Mouse (Mus musculus): Measurements from ENCODE around the gene Prkar2a. TPM values are rescaled to one million over a fixed set of nuclear protein-coding genes. Genes with fewer than 3 reads are reported as not detected.

Prkar2a gene
- polyA plus RNA-seq, 1 experiment from 2014 or later: 17.5 TPM

DNA sequence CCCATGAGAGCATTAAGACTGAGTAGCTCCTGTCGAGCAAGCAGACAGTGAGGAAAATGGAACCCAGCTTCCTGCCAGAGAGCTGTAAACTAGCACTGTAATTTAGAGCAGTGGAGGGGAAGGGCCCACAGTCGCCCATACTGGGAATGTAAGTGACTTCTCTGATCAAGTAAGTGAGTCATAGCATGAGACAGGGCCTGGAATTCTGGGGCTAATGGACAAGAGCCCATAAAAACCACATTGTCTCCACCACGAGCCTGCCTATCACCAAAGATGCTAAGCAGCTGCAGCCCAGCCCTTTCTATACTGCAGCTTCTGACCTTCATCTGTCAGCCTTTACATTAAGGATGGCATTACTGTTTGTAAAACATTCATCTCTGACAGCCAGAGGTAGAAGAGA, 50.1 kb downstream of the Prkar2a start:
- H3K27ac ChIP-seq: no peak overlapping the region
- peaks cover 41% of the 10 kb centered on the region for H3K36me3 ChIP-seq
- no peaks in the 10 kb centered on the region for H3K4me1 ChIP-seq
- no peak for ATAC-seq
- H3K4me2 ChIP-seq: no peak overlapping the region
- no peaks in the 10 kb centered on the region for H3K27me3 ChIP-seq (replicated peaks)
- WGBS (ENCODE audit: insufficient replicate concordance): 41% methylated on average over 3 of the region's 3 CpGs
- no peak overlapping the region for H3K4me3 ChIP-seq
- H3K9ac ChIP-seq: no peak overlapping the region
- no peaks in the 10 kb centered on the region for H3K9me3 ChIP-seq (replicated peaks)

DNA sequence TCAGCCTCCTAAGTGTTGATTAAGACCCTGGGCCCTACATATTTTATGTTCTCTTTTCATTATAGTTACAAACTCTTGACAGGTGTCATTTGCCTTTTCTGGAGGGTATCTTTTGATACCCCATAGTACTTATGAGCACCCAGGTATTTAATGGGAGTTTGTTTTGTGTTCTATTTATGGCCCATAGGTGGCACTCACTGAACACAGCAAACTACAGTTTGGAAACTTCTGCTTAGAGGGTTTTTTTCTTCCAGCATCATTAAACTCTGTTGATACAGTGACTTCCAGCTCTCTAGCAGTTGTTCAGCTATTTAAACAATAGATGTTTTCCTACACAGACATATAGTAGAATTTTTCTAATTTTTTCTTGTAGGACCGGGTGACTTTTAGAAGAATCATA, 50.9 kb downstream of the Prkar2a start:
- 70% methylated on average over 1 of the region's 1 CpGs for WGBS (ENCODE audit: insufficient replicate concordance)
- peaks cover 40% of the 10 kb centered on the region for H3K36me3 ChIP-seq
- H3K4me3 ChIP-seq: no peak overlapping the region

GRCm38 (mm10) chr9:108742048-108742447, 52.9 kb downstream of the Prkar2a start:
- Histone ChIP-seq H3K4me1 (peaks cover 8% of the 10 kb centered on the region), H3K9me3 (replicated peaks) (no peaks in the 10 kb centered on the region), H3K27ac (no peak overlapping the region), H3K4me3 (no peak overlapping the region), H3K27me3 (replicated peaks) (no peaks in the 10 kb centered on the region), H3K9ac (no peak overlapping the region), H3K36me3 (peaks cover 47% of the 10 kb centered on the region), H3K4me2 (no peak overlapping the region)
- WGBS (ENCODE audit: insufficient replicate concordance): 78% methylated on average over 9 of the region's 9 CpGs
- ATAC-seq: no peak

More for the DNA sequence above, 50.9 kb downstream of the Prkar2a start:
- no peaks in the 10 kb centered on the region for H3K27me3 ChIP-seq (replicated peaks)
- H3K9me3 ChIP-seq (replicated peaks): no peaks in the 10 kb centered on the region
- H3K4me2 ChIP-seq: no peak overlapping the region
- no peak overlapping the region for H3K27ac ChIP-seq
- no peak overlapping the region for H3K9ac ChIP-seq
- no peaks in the 10 kb centered on the region for H3K4me1 ChIP-seq
- ATAC-seq: no peak

GRCm38 (mm10) chr9:108746876-108747499, 57.9 kb downstream of the Prkar2a start:
- no peak for ATAC-seq
- H3K27me3 ChIP-seq (replicated peaks): no peaks in the 10 kb centered on the region
- H3K4me2 ChIP-seq: 0 out of 2 replicates have a peak overlapping the region, but pooled peaks have one; percentile 27
- 84% methylated on average over 14 of the region's 14 CpGs for WGBS (ENCODE audit: insufficient replicate concordance)
- peak overlapping the region; percentile 67; the same call in 1 of the 2 replicates for H3K27ac ChIP-seq
- H3K9me3 ChIP-seq (replicated peaks): no peaks in the 10 kb centered on the region
- H3K9ac ChIP-seq: no peak overlapping the region
- no peak overlapping the region for H3K4me3 ChIP-seq
- H3K36me3 ChIP-seq: peaks cover 51% of the 10 kb centered on the region
- peaks cover 28% of the 10 kb centered on the region for H3K4me1 ChIP-seq

GRCm38 (mm10) chr9:108747694-108748093, 58.6 kb downstream of the Prkar2a start:
- Histone ChIP-seq H3K27me3 (replicated peaks) (no peaks in the 10 kb centered on the region), H3K9me3 (replicated peaks) (no peaks in the 10 kb centered on the region), H3K4me3 (no peak overlapping the region), H3K4me1 (peaks cover 28% of the 10 kb centered on the region), H3K9ac (no peak overlapping the region; the same call in 1 of the 2 replicates), H3K36me3 (peaks cover 44% of the 10 kb centered on the region), H3K4me2 (peak overlapping the region; percentile 27), H3K27ac (peak overlapping the region; percentile 67; the same call in 1 of the 2 replicates)
- ATAC-seq: peak; percentile 98
- 28% methylated on average over 3 of the region's 3 CpGs for WGBS (ENCODE audit: insufficient replicate concordance)

DNA sequence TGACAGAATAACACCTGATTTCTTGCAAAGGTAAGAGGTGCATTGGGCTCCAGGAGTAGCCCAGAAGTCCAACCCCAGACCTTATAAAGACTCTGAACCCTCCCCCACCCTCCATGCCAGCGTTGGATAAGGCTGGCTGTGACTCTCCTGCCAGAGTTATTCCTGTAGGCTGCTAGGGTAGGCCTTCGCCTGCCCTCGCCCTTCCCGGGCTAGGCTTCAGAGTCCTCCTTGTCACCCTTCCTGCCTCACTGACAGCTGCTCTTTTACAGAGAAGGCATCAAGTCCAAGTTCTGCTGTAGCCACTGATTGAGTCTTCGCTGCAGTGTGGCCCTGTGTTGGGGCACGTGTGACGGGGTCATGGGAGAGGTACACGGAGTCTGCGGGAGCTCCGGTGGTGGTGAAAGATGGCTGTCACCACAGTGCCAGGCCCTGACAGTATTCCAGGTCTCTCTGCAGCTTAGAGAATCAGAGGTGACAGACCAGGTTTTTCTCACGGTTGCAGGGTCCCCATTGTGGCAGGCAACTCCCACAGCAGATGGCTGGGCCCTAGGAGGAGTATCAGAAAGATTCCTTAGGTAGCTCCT, 59.6 kb downstream of the Prkar2a start:
- H3K27ac ChIP-seq: no peak overlapping the region
- H3K27me3 ChIP-seq (replicated peaks): no peaks in the 10 kb centered on the region
- whole genome bisulfite sequencing (ENCODE audit: insufficient replicate concordance): 77% methylated on average over 11 of the region's 11 CpGs
- H3K36me3 ChIP-seq: peaks cover 37% of the 10 kb centered on the region
- H3K9me3 ChIP-seq (replicated peaks): no peaks in the 10 kb centered on the region
- no peak overlapping the region for H3K4me3 ChIP-seq
- H3K4me2 ChIP-seq: 0 out of 2 replicates have a peak overlapping the region, but pooled peaks have one; percentile 27
- peaks cover 28% of the 10 kb centered on the region for H3K4me1 ChIP-seq
- ATAC-seq: no peak
- 0 out of 2 replicates have a peak overlapping the region, but pooled peaks have one; percentile 12 for H3K9ac ChIP-seq

DNA sequence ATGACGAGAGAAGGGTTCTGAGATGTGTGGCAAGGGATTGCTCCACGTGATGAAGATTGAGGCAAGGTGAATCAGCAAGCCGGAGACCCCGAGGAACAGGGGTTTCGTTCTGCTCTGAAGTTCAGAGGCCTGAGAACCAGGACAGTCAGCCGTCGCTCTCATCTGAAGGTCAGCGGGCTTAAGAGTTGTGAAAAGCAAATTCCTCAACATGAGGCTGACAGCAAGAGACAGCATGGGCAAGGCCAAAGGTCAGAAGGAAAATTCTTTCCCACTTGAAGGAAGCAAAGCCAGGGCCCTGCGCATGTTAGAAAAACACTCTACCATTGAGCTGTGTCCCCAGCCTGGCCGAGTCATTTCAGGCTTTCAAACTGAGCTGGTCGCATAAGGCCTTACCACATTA, 61.5 kb downstream of the Prkar2a start:
- no peak overlapping the region for H3K4me2 ChIP-seq
- 83% methylated on average over 11 of the region's 11 CpGs for WGBS (ENCODE audit: insufficient replicate concordance)
- H3K4me1 ChIP-seq: peaks cover 28% of the 10 kb centered on the region
- peaks cover 23% of the 10 kb centered on the region for H3K36me3 ChIP-seq
- 0 out of 2 replicates have a peak, but pooled peaks cover 11% of the 10 kb centered on the region for H3K27me3 ChIP-seq (replicated peaks)
- no peak overlapping the region for H3K27ac ChIP-seq
- no peak overlapping the region for H3K4me3 ChIP-seq
- ATAC-seq: no peak
- H3K9ac ChIP-seq: no peak overlapping the region
- no peaks in the 10 kb centered on the region for H3K9me3 ChIP-seq (replicated peaks)

GRCm38 (mm10) chr9:108752142-108752920, 63.2 kb downstream of the Prkar2a start:
- Histone ChIP-seq H3K4me3 (no peak overlapping the region), H3K36me3 (peaks cover 8% of the 10 kb centered on the region), H3K4me2 (no peak overlapping the region), H3K27me3 (replicated peaks) (0 out of 2 replicates have a peak, but pooled peaks cover 11% of the 10 kb centered on the region), H3K27ac (no peak overlapping the region), H3K4me1 (peaks cover 18% of the 10 kb centered on the region), H3K9me3 (replicated peaks) (no peaks in the 10 kb centered on the region), H3K9ac (no peak overlapping the region)
- WGBS (ENCODE audit: insufficient replicate concordance): 68% methylated on average over 11 of the region's 11 CpGs
- ATAC-seq: no peak

DNA sequence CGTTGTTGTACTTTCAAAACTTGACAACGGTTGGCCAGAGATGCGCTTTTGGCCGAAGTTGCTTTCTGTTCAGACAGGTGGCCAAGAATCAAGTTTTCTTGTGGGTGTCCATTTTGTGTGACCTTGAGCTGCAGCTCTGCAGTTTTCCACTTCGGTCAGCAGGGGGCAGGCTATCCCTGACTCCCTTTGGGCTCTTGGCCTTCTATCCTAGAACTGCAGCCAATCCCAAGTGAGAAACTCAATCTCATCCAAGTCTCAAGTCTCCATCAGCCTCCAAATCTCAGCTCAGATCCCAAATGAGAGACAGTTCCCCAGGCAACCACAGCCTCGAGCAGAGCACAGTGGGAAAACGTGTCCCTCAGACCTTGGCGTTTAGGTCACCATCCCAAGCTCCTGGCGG, 64.2 kb downstream of the Prkar2a start:
- Histone ChIP-seq H3K27me3 (replicated peaks) (0 out of 2 replicates have a peak, but pooled peaks cover 11% of the 10 kb centered on the region), H3K36me3 (peaks cover 5% of the 10 kb centered on the region), H3K9me3 (replicated peaks) (no peaks in the 10 kb centered on the region), H3K27ac (no peak overlapping the region), H3K4me2 (no peak overlapping the region), H3K9ac (no peak overlapping the region), H3K4me1 (peaks cover 8% of the 10 kb centered on the region), H3K4me3 (no peak overlapping the region)
- ATAC-seq: no peak
- WGBS (ENCODE audit: insufficient replicate concordance): 59% methylated on average over 9 of the region's 9 CpGs

DNA sequence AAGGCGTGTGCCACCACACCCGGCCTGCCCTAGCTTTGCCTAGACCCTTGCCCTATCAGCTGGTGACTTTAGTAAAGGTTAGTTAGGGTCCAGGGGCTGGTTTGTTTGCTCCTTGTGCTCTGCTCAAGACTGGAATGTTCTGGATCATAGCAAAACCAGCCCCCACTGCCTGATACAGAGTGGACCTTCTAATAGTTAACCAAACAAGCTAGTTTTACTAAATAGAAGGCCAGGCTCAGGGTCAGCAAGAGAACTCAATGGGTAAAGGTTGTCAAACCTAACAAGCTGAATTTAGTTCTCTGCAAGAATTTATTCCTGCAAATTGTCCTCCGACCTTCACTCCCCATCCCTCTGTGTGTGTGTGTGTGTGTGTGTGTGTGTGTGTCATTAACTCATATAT, 64.9 kb downstream of the Prkar2a start:
- no peak overlapping the region for H3K27ac ChIP-seq
- H3K4me1 ChIP-seq: peaks cover 1% of the 10 kb centered on the region
- no peak overlapping the region for H3K9ac ChIP-seq
- no peak for ATAC-seq
- no peaks in the 10 kb centered on the region for H3K36me3 ChIP-seq
- WGBS (ENCODE audit: insufficient replicate concordance): 57% methylated on average over 3 of the region's 3 CpGs
- no peaks in the 10 kb centered on the region for H3K9me3 ChIP-seq (replicated peaks)
- H3K4me3 ChIP-seq: no peak overlapping the region
- no peak overlapping the region for H3K4me2 ChIP-seq
- H3K27me3 ChIP-seq (replicated peaks): 0 out of 2 replicates have a peak, but pooled peaks cover 11% of the 10 kb centered on the region

- H3K4me2 ChIP-seq: no peak overlapping the region
- no peaks in the 10 kb centered on the region for H3K9me3 ChIP-seq (replicated peaks)
- 0 out of 2 replicates have a peak, but pooled peaks cover 11% of the 10 kb centered on the region for H3K27me3 ChIP-seq (replicated peaks)
- 80% methylated on average over 5 of the region's 5 CpGs for WGBS (ENCODE audit: insufficient replicate concordance)
- H3K4me3 ChIP-seq: no peak overlapping the region
- H3K4me1 ChIP-seq: no peaks in the 10 kb centered on the region
- no peak overlapping the region for H3K9ac ChIP-seq
- no peaks in the 10 kb centered on the region for H3K36me3 ChIP-seq
- ATAC-seq: no peak
- H3K27ac ChIP-seq: no peak overlapping the region
Observed at GRCm38 (mm10) chr9:108754423-108754822, 65.3 kb downstream of the Prkar2a start.

DNA sequence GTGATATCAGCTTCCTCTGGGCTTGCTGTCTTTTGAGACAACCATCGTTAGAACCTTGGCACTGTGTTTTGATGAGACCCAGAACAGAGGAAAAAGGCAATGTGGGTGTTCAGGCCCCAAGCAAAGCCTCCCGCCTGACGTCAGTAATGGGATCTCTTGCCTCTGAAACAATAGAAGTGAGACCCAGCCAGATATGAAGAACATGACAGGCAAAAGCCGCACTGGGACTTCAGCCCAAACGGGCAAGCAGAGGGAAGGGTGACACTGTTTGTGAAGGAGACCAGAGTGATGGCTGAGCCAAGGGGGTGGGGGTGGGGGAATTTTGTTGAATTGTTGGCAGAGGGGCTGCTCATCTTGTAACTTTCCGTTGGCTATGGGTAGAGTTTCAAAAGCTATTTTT, 68.3 kb downstream of the Prkar2a start:
- H3K4me3 ChIP-seq: no peak overlapping the region
- WGBS (ENCODE audit: insufficient replicate concordance): 60% methylated on average over 6 of the region's 6 CpGs
- no peak for ATAC-seq

More for the DNA sequence above, 68.3 kb downstream of the Prkar2a start:
- Histone ChIP-seq H3K36me3 (no peaks in the 10 kb centered on the region), H3K27ac (no peak overlapping the region), H3K4me2 (no peak overlapping the region), H3K27me3 (replicated peaks) (peaks cover 20% of the 10 kb centered on the region; the same call in 1 of the 2 replicates), H3K9me3 (replicated peaks) (no peaks in the 10 kb centered on the region), H3K9ac (no peak overlapping the region), H3K4me1 (no peaks in the 10 kb centered on the region)
